Comparison of ENCODE assay signal across 8 mouse cellular contexts in the genomic region with DNA sequence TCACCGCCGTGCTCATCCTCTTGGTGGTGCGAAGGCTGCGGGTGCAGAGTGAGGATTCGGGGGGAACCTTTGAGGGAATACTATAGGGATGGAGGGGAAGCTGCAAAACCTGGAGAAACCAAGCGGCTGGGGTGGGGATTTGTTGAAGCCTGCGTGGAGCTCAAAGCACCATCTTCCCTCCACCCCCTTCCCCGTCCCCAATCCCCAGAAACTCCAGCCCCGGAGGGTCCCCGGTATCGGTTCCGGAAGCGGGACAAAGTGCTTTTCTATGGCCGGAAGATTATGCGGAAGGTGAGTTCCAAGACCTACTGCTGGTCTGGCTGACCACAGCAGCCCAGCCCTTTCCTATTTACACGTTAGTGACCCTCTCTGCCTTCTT. TPM values are rescaled to one million over a fixed set of nuclear protein-coding genes. Genes with fewer than 3 reads are reported as not detected.
DNase-seq lines count a peak whose midpoint lies in the region; ATAC-seq and TF ChIP-seq lines count a peak whose summit lies in the region.

No protein-coding gene starts in this region.

- peak overlapping the region; percentile 64 for H3K9ac ChIP-seq in forebrain, postnatal 0 days
- H3K9ac ChIP-seq in kidney, embryonic 16.5 days (replicated peaks; ENCODE audit: low read length): peak overlapping the region; percentile 79

- H3K4me2 ChIP-seq in forebrain, postnatal 0 days (ENCODE audit: low read depth): peak overlapping the region; percentile 93
- peak overlapping the region; percentile 97 for H3K4me2 ChIP-seq in kidney, embryonic 16.5 days (replicated peaks; ENCODE audit: low read depth, low read length)

- 0 out of 2 replicates have a peak overlapping the region, but pooled peaks have one; percentile 77 for H3K27ac ChIP-seq in forebrain, postnatal 0 days (ENCODE audit: low read depth, low read length)
- H3K27ac ChIP-seq in kidney, embryonic 16.5 days (ENCODE audit: low read length): peak overlapping the region; percentile 82

- peaks cover 6% of the 10 kb centered on the region; the same call in 1 of the 2 replicates for H3K4me1 ChIP-seq in forebrain, postnatal 0 days (ENCODE audit: insufficient read depth)
- 0 out of 2 replicates have a peak, but pooled peaks cover 4% of the 10 kb centered on the region for H3K4me1 ChIP-seq in kidney, embryonic 16.5 days (ENCODE audit: insufficient read depth, low read length)

- H3K27me3 ChIP-seq in forebrain, postnatal 0 days (ENCODE audit: insufficient read depth, low read length): no peaks in the 10 kb centered on the region
- H3K27me3 ChIP-seq in kidney, embryonic 16.5 days (ENCODE audit: insufficient read depth, low read length): no peaks in the 10 kb centered on the region

- H3K9me3 ChIP-seq in forebrain, postnatal 0 days (ENCODE audit: low read length): no peaks in the 10 kb centered on the region
- H3K9me3 ChIP-seq in kidney, embryonic 16.5 days (ENCODE audit: low read length): no peaks in the 10 kb centered on the region

- DNase-seq in right cerebral cortex, postnatal 14 days: peak; percentile 59
- DNase-seq in right cerebral cortex, postnatal 25 days: no peak
- DNase-seq in forebrain, postnatal 0 days: peak; percentile 62
- DNase-seq in lung, postnatal 4 days: peak; percentile 59 to 63
- DNase-seq in cerebellum, adult 9-10 months: no peak
- DNase-seq in gastrocnemius, postnatal 4 days (ENCODE audit: low spot score in 2 of 2): no peak

- peak; percentile 40 for ATAC-seq in forebrain, postnatal 0 days
- no peak for ATAC-seq in kidney, embryonic 16.5 days (ENCODE audit: low FRiP score, low TSS enrichment)
- ATAC-seq in cerebellum, adult (ENCODE audit: insufficient number of reproducible peaks, low FRiP score, low TSS enrichment): no peak; the same call in 1 of the 2 replicates

- H3K4me3 ChIP-seq in forebrain, postnatal 0 days (ENCODE audit: low read depth, low read length): peak overlapping the region; percentile 62
- peak overlapping the region; percentile 82 for H3K4me3 ChIP-seq in kidney, embryonic 16.5 days (ENCODE audit: low read length)

- 9% methylated on average over 16 of the region's 16 CpGs for WGBS in forebrain, postnatal 0 days
- WGBS in kidney, embryonic 16.5 days: 6% methylated on average over 16 of the region's 16 CpGs

- H3K36me3 ChIP-seq in forebrain, postnatal 0 days (ENCODE audit: insufficient read depth): peaks cover 19% of the 10 kb centered on the region
- H3K36me3 ChIP-seq in kidney, embryonic 16.5 days (ENCODE audit: insufficient read depth, low read length): peaks cover 21% of the 10 kb centered on the region

- no peak; the same call in 1 of the 2 replicates for TF ChIP-seq CTCF in forebrain, postnatal 0 days (IDR thresholded peaks at IDR 0.05; ENCODE audit: low read depth)

RNA-seq across cellular contexts. Expression of gene Pnpla6, which starts 1.9 kb away (rescaled TPM):
- 42.6 and 56.4 TPM in 2 replicates for total RNA-seq in forebrain, postnatal 0 days (2014; rRNA removed)
- 22.2 and 26.3 TPM in 2 replicates for polyA plus RNA-seq in forebrain, postnatal 0 days (2015; fragmentation: Nextera tagmentation; extraction: Ambion mirVana)
- polyA plus RNA-seq in kidney, embryonic 16.5 days (2015; fragmentation: Nextera tagmentation; extraction: Ambion mirVana): 35.7 and 42.4 TPM in 2 replicates
- 10 to 100 TPM; 15.8 to 20.6 TPM for total RNA-seq in gastrocnemius, postnatal 4 days (2021)

RNA-seq across cellular contexts. Expression of gene Mcoln1, which starts 16.8 kb away (rescaled TPM):
- 63.5 and 77.6 TPM in 2 replicates for total RNA-seq in forebrain, postnatal 0 days (2014; rRNA removed)
- 69.8 and 80.5 TPM in 2 replicates for polyA plus RNA-seq in forebrain, postnatal 0 days (2015; fragmentation: Nextera tagmentation; extraction: Ambion mirVana)
- 72.2 and 73.5 TPM in 2 replicates for polyA plus RNA-seq in kidney, embryonic 16.5 days (2015; fragmentation: Nextera tagmentation; extraction: Ambion mirVana)
- total RNA-seq in gastrocnemius, postnatal 4 days (2021): 10 to 100 TPM; 22.8 to 26.7 TPM

RNA-seq across cellular contexts. Expression of gene Zfp358, which starts 24.2 kb away (rescaled TPM):
- total RNA-seq in forebrain, postnatal 0 days (2014; rRNA removed): 64.6 and 85.3 TPM in 2 replicates
- 64.7 and 67.9 TPM in 2 replicates for polyA plus RNA-seq in forebrain, postnatal 0 days (2015; fragmentation: Nextera tagmentation; extraction: Ambion mirVana)
- polyA plus RNA-seq in kidney, embryonic 16.5 days (2015; fragmentation: Nextera tagmentation; extraction: Ambion mirVana): 55.6 and 57.1 TPM in 2 replicates
- total RNA-seq in gastrocnemius, postnatal 4 days (2021): 10 to 100 TPM; 22.3 to 23.6 TPM

RNA-seq across cellular contexts. Expression of gene Tex45, which starts 46.4 kb away (rescaled TPM):
- total RNA-seq in forebrain, postnatal 0 days (2014; rRNA removed): 0.15 TPM in 1 of 2 replicates, not detected in the other
- 0.18 and 0.68 TPM in 2 replicates for polyA plus RNA-seq in forebrain, postnatal 0 days (2015; fragmentation: Nextera tagmentation; extraction: Ambion mirVana)
- 0.19 TPM in 1 of 2 replicates, not detected in the other for polyA plus RNA-seq in kidney, embryonic 16.5 days (2015; fragmentation: Nextera tagmentation; extraction: Ambion mirVana)
- total RNA-seq in gastrocnemius, postnatal 4 days (2021): under 1 TPM in 1 of 2 experiments, not detected in 1; 0.16 TPM

RNA-seq across cellular contexts. Expression of gene Pex11g, which starts 49.6 kb away (rescaled TPM):
- 1.1 and 1.3 TPM in 2 replicates for total RNA-seq in forebrain, postnatal 0 days (2014; rRNA removed)
- polyA plus RNA-seq in forebrain, postnatal 0 days (2015; fragmentation: Nextera tagmentation; extraction: Ambion mirVana): 2.0 and 2.2 TPM in 2 replicates
- polyA plus RNA-seq in kidney, embryonic 16.5 days (2015; fragmentation: Nextera tagmentation; extraction: Ambion mirVana): 8.7 and 10.1 TPM in 2 replicates
- 1 to 10 TPM; 3.1 to 5.9 TPM for total RNA-seq in gastrocnemius, postnatal 4 days (2021)

Comparison
In these comparisons a context has a peak if more than half of its experiments do, and no peak if none do; other contexts are left out.
1. DNase-seq: peak in right cerebral cortex, postnatal 14 days (single experiment), forebrain, postnatal 0 days (single experiment) and lung, postnatal 4 days (2 of 2); none in right cerebral cortex, postnatal 25 days (single experiment), cerebellum, adult 9-10 months (single experiment) and gastrocnemius, postnatal 4 days (0 of 2).